Mouse (Mus musculus) liver, embryonic 13.5 days (tissue): ENCODE results near the gene Mxd3. TPM values are rescaled to one million over a fixed set of nuclear protein-coding genes. Genes with fewer than 3 reads are reported as not detected.
A peak's percentile ranks its signal among the peaks of the same experiment; 100 is the strongest.

Source experiments
- ATAC-seq: fragments of 200-750 bp; cut with Nextera tagmentation; 2 replicates; pipeline ENCODE4 v1.8.0; 2017; ENCODE audit warnings: low read depth, mild to moderate bottlenecking, moderate number of reproducible peaks, moderate library complexity
- DNase-seq: peaks from one replicate; pipeline ENCODE4 v3.0.0; 2022
- H3K27ac ChIP-seq: fragments of 300-500 bp; sonication (generic); 2 replicates; pipeline ENCODE4 v1.5.1; 2015; ENCODE audit warnings: moderate library complexity, mild to moderate bottlenecking, inconsistent platforms
- H3K27me3 ChIP-seq: fragments of 300-500 bp; sonication (generic); 2 replicates; pipeline ENCODE4 v1.6.1; 2015; ENCODE audit warnings: mild to moderate bottlenecking, inconsistent platforms
- H3K36me3 ChIP-seq: fragments of 300-500 bp; sonication (generic); 2 replicates; pipeline ENCODE4 v1.6.1; 2015; ENCODE audit warnings: mild to moderate bottlenecking, inconsistent platforms
- H3K4me1 ChIP-seq: fragments of 300-500 bp; sonication (generic); replicated peaks from 2 replicates; pipeline ENCODE4 v1.6.1; 2015; ENCODE audit warnings: inconsistent platforms
- H3K4me2 ChIP-seq: fragments of 300-500 bp; sonication (generic); 2 replicates; pipeline ENCODE4 v1.6.1; 2015; ENCODE audit warnings: inconsistent platforms, mild to moderate bottlenecking, moderate library complexity
- H3K4me3 ChIP-seq: fragments of 300-500 bp; sonication (generic); replicated peaks from 2 replicates; pipeline ENCODE4 v1.5.1; 2015; ENCODE audit warnings: mild to moderate bottlenecking, inconsistent platforms
- H3K9ac ChIP-seq: fragments of 300-500 bp; sonication (generic); 2 replicates; pipeline ENCODE4 v1.6.1; 2015; ENCODE audit warnings: mild to moderate bottlenecking, inconsistent platforms
- H3K9me3 ChIP-seq: fragments of 300-500 bp; sonication (generic); replicated peaks from 2 replicates; pipeline ENCODE4 v1.6.1; 2016; ENCODE audit warnings: inconsistent platforms
- WGBS: fragments of 180-500 bp; shearing (Covaris S2); methylation state at CpG from one replicate; pipeline ENCODE4 v1.1.7; 2015; ENCODE audit not compliant: insufficient replicate concordance; 5-methylcytosine and 5-hydroxymethylcytosine counted together
- polyA plus RNA-seq: library from polyadenylated mRNA; unstranded; fragments of >200 nt; fragmentation: Nextera tagmentation; extraction: Ambion mirVana; gene quantifications from 2 replicates; pipeline ENCODE4 v1.2.1, GENCODE M21; 2015

The Mxd3 gene
- polyA plus RNA-seq, 1 experiment from 2014 or later, result 23.0 TPM

DNA sequence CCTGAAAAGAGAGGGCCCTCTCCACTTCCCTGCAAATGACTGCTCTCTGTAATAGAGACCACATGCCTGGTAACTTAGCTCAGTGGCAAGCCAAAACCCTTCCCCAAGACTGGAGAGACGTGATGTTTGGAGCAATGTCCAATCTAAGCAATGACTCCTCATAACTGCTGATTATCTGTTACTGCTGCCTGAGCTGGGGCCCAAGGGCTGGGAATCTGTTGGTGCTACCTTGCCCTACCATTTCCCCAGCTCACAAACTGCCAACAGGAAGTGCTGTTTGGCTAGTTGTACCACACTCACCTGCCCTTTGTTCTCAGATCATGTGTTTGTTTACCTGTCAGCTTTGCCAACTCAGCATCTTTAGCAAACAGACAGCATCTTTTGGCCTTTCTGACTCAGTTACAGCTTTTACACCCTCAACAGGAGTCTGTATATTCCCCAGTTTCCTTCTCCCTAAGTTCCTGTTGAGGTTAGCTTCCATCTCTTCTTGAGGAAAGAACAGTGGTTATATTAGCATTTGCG is 14.7 kb downstream of the Mxd3 start:
- H3K9ac ChIP-seq, result no peak overlapping the region
- H3K4me2 ChIP-seq, result no peak overlapping the region
- H3K27me3 ChIP-seq, result no peaks in the 10 kb centered on the region
- peaks cover 90% of the 10 kb centered on the region for H3K36me3 ChIP-seq
- ATAC-seq (no peak), DNase-seq (no peak)
- H3K4me1 ChIP-seq, result peaks cover 4% of the 10 kb centered on the region; the same call in 1 of the 2 replicates
- no peaks in the 10 kb centered on the region for H3K9me3 ChIP-seq
- no peak overlapping the region for H3K4me3 ChIP-seq
- H3K27ac ChIP-seq, result no peak overlapping the region
- WGBS, result 79% methylated on average over 2 of the region's 2 CpGs

DNA sequence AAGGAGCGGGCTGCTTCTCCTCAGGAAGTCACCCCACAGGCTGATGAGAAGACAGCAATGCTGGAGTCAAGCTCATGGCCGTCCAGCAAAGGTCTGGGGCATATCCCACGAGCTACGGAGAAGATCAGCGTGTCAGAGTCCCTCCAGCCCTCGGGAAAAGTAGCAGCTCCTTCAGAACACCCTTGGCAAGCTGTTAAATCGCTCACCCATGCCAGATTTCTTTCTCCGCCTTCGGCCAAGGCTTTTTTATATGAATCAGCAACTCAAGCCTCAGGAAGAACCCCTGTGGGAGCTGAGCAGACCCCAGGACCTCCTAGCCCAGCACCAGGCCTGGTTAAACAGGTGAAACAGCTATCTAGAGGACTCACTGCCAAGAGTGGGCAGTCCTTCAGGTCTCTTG is 16.6 kb downstream of the Mxd3 start:
- Histone ChIP-seq H3K4me2 (no peak overlapping the region), H3K4me1 (no peaks in the 10 kb centered on the region), H3K9ac (peak overlapping the region; percentile 3), H3K27me3 (no peaks in the 10 kb centered on the region), H3K9me3 (no peaks in the 10 kb centered on the region), H3K4me3 (no peak overlapping the region), H3K36me3 (peaks cover 86% of the 10 kb centered on the region), H3K27ac (no peak overlapping the region)
- ATAC-seq, result no peak
- 89% methylated on average over 9 of the region's 9 CpGs for WGBS
- DNase-seq, result no peak

DNA sequence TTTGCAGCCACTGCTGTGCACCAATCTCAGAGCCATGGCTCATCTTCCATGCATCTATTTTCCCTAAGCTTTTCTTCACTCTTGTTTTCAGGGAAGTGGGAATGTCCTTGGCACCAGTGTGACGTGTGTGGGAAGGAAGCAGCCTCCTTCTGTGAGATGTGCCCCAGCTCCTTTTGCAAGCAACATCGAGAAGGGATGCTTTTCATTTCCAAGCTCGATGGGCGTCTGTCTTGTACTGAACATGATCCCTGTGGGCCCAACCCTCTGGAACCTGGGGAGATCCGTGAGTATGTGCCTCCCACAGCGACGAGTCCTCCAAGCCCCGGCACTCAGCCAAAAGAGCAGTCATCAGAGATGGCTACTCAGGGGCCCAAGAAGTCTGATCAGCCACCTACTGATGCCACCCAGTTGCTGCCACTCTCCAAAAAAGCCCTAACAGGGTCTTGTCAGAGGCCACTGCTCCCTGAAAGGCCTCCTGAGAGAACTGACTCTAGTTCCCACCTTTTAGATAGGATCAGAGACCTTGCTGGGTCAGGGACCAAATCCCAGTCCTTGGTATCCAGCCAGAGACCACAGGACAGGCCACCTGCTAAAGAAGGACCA is 17.5 kb downstream of the Mxd3 start:
- no peak for DNase-seq
- no peak overlapping the region for H3K9ac ChIP-seq
- 82% methylated on average over 8 of the region's 8 CpGs for WGBS
- H3K27ac ChIP-seq, result no peak overlapping the region
- ATAC-seq, result no peak
- H3K4me1 ChIP-seq, result no peaks in the 10 kb centered on the region
- H3K4me2 ChIP-seq, result no peak overlapping the region
- H3K27me3 ChIP-seq, result no peaks in the 10 kb centered on the region
- peaks cover 90% of the 10 kb centered on the region for H3K36me3 ChIP-seq
- no peaks in the 10 kb centered on the region for H3K9me3 ChIP-seq
- H3K4me3 ChIP-seq, result no peak overlapping the region

DNA sequence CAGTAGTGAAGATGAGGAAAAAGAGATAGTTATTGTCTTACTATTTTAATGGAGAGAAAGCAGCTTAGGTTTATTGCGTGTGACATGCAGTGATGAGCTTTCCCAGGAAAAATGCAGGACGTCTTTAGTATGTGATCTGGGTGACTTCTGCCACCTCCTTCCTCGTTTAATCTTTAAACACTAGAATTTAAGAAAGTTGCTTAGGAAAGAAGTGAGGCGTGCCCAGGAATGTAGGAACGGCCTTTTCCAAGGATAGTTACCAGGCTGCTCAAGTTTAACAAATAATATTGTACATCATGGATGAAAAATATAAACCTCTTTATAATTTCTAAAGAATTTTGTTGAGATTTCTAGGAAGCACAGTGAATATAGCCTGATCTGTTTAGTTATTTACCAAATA is 28.7 kb downstream of the Mxd3 start:
- Histone ChIP-seq H3K36me3 (peaks cover 82% of the 10 kb centered on the region), H3K9ac (no peak overlapping the region), H3K27ac (no peak overlapping the region), H3K4me3 (no peak overlapping the region), H3K4me2 (no peak overlapping the region), H3K4me1 (no peaks in the 10 kb centered on the region), H3K27me3 (no peaks in the 10 kb centered on the region), H3K9me3 (no peaks in the 10 kb centered on the region)
- no peak for DNase-seq
- 80% methylated on average over 5 of the region's 5 CpGs for WGBS
- no peak for ATAC-seq

DNA sequence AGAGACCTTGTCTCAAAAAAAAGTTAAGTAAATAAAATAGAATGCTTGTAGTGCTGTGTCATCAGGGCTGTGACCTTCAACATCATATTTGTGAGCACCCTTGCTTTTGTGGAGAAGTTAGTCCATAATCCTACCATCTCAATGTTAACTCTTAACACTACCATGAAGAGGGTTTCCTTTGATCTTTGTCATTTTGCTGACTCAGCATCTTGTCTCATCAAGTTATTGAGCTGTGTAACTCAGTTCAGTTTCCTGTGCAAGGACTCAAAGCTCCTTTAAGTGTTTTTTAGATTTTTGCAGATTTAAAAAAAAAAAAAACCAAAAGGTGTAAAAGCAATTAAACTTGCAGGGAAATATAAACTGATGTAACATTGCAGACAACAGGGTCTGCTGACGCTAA is 32.9 kb downstream of the Mxd3 start:
- no peak for ATAC-seq
- H3K27me3 ChIP-seq, result no peaks in the 10 kb centered on the region
- no peak for DNase-seq
- H3K9me3 ChIP-seq, result no peaks in the 10 kb centered on the region
- no peak overlapping the region for H3K4me3 ChIP-seq
- WGBS, result 82% methylated on average over 1 of the region's 1 CpGs
- no peaks in the 10 kb centered on the region for H3K4me1 ChIP-seq
- no peak overlapping the region for H3K27ac ChIP-seq
- no peak overlapping the region for H3K4me2 ChIP-seq
- peaks cover 83% of the 10 kb centered on the region for H3K36me3 ChIP-seq
- no peak overlapping the region for H3K9ac ChIP-seq

DNA sequence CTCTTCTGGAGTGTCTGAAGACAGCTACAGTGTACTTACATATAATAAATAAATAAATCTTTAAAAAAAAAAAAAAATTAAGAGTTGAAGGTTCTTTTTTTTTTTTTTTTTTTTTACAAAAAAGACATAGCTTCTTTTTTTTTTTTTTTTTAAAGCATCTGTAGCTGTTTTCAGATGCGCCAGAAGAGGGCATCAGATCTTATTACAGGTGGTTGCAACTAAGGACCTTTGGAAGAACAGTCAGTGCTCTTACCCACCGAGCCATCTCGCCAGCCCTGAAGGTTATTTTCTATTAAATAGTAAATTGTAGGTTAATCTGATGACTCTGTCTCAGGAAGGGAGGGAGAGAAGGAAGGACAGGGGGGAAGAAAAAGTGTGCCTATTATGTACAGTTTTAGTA is 40.8 kb downstream of the Mxd3 start:
- Histone ChIP-seq H3K9ac (no peak overlapping the region), H3K4me2 (no peak overlapping the region), H3K27me3 (no peaks in the 10 kb centered on the region), H3K36me3 (peaks cover 77% of the 10 kb centered on the region), H3K4me1 (no peaks in the 10 kb centered on the region), H3K27ac (no peak overlapping the region), H3K9me3 (no peaks in the 10 kb centered on the region), H3K4me3 (no peak overlapping the region)
- 74% methylated on average over 3 of the region's 3 CpGs for WGBS
- DNase-seq, result no peak
- no peak for ATAC-seq

DNA sequence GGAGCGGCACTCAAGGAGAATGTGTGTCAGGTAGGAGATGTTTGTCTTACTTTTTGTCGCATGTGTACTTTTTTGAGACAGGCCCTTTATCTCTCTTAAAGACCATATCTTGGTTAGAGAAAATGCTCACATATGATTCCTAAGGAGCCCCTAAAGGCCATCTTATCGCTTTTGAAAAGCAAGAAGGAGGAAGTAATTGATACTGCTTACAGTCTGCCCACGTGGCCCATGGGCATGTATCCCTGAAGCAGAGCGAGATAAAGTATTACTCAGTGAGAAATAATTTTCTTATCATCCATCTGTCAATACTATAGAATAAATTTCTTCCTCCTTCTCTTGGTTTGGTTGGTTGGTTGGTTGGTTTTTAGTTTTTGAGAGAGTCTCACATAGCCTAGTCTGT is 52.0 kb downstream of the Mxd3 start:
- no peak overlapping the region for H3K4me2 ChIP-seq
- no peak overlapping the region for H3K9ac ChIP-seq
- 70% methylated on average over 5 of the region's 5 CpGs for WGBS
- H3K27ac ChIP-seq, result no peak overlapping the region
- ATAC-seq (no peak), DNase-seq (no peak)
- peaks cover 64% of the 10 kb centered on the region for H3K36me3 ChIP-seq
- no peaks in the 10 kb centered on the region for H3K4me1 ChIP-seq
- H3K4me3 ChIP-seq, result no peak overlapping the region
- H3K27me3 ChIP-seq, result no peaks in the 10 kb centered on the region
- H3K9me3 ChIP-seq, result no peaks in the 10 kb centered on the region

DNA sequence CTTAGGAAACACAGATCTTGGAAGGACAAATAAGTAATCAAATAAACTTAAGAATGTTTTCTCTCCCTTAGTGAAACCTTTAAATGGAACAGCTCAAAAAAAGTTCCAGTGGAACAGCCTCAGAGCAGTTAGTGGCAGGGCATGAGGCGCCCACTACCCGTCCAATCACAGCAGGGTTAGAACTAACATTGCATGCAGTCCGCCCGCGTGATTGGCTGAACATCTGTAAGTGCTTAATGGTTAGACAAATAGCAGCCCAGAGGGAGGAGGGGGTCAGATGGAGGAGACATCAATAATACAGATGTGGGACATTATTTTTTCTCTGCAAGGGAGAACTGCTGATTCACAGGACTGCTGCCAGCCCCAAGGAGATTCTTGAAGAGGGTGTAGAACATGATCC is 52.4 kb downstream of the Mxd3 start:
- H3K4me3 ChIP-seq, result no peak overlapping the region
- WGBS, result 87% methylated on average over 5 of the region's 5 CpGs
- H3K9ac ChIP-seq, result no peak overlapping the region
- no peaks in the 10 kb centered on the region for H3K9me3 ChIP-seq
- H3K4me2 ChIP-seq, result no peak overlapping the region
- DNase-seq (no peak), ATAC-seq (no peak)
- no peaks in the 10 kb centered on the region for H3K27me3 ChIP-seq
- no peak overlapping the region for H3K27ac ChIP-seq
- H3K4me1 ChIP-seq, result no peaks in the 10 kb centered on the region
- H3K36me3 ChIP-seq, result peaks cover 63% of the 10 kb centered on the region

Other genes with a start within 250 kb of the Mxd3 start
- 16.2 and 18.6 TPM in 2 replicates for gene Uimc1, start 229.5 kb downstream of the Mxd3 start, polyA plus RNA-seq
- 7.5 and 9.2 TPM in 2 replicates for gene Zfp346, start 224.5 kb downstream of the Mxd3 start, polyA plus RNA-seq
- not detected in 2 replicates for gene Gm17617, start 196.3 kb downstream of the Mxd3 start, polyA plus RNA-seq
- gene Fgfr4, start 177.2 kb downstream of the Mxd3 start, polyA plus RNA-seq, result 4.2 and 5.4 TPM in 2 replicates
- gene Nsd1, start 120.0 kb downstream of the Mxd3 start, polyA plus RNA-seq, result 15.5 and 19.8 TPM in 2 replicates
- 234 and 240 TPM in 2 replicates for gene Prelid1, start 9.3 kb downstream of the Mxd3 start, polyA plus RNA-seq
- 38.0 and 45.0 TPM in 2 replicates for gene Rab24, start 7.9 kb downstream of the Mxd3 start, polyA plus RNA-seq
- 59.1 and 65.6 TPM in 2 replicates for gene Lman2, start 33.0 kb upstream of the Mxd3 start, polyA plus RNA-seq
- 1.4 and 1.8 TPM in 2 replicates for gene Rgs14, start 39.9 kb upstream of the Mxd3 start, polyA plus RNA-seq
- not detected in 2 replicates for gene Slc34a1, start 68.4 kb upstream of the Mxd3 start, polyA plus RNA-seq
- not detected in 2 replicates for gene Pfn3, start 85.4 kb upstream of the Mxd3 start, polyA plus RNA-seq
- gene F12, start 97.0 kb upstream of the Mxd3 start, polyA plus RNA-seq, result 56.5 and 59.8 TPM in 2 replicates
- 23.7 and 25.2 TPM in 2 replicates for gene Grk6, start 115.2 kb upstream of the Mxd3 start, polyA plus RNA-seq
- gene Prr7, start 134.4 kb upstream of the Mxd3 start, polyA plus RNA-seq, result not detected in 2 replicates
- gene Dbn1, start 158.3 kb upstream of the Mxd3 start, polyA plus RNA-seq, result 11.5 and 12.3 TPM in 2 replicates
- gene Pdlim7, start 183.9 kb upstream of the Mxd3 start, polyA plus RNA-seq, result 27.5 and 28.8 TPM in 2 replicates
- 3.4 and 3.8 TPM in 2 replicates for gene Dok3, start 199.5 kb upstream of the Mxd3 start, polyA plus RNA-seq
- gene Ddx41, start 206.8 kb upstream of the Mxd3 start, polyA plus RNA-seq, result 31.7 and 32.8 TPM in 2 replicates
- gene Fam193b, start 241.3 kb upstream of the Mxd3 start, polyA plus RNA-seq, result 7.9 and 8.8 TPM in 2 replicates
- gene Tmed9, start 243.9 kb upstream of the Mxd3 start, polyA plus RNA-seq, result 65.0 and 72.6 TPM in 2 replicates